Mouse (Mus musculus) kidney, adult 2 months (tissue): Measurements from ENCODE around the gene Cyp4f14. TPM values are rescaled to one million over a fixed set of nuclear protein-coding genes. Genes with fewer than 3 reads are reported as not detected.

Experiments used
- DNase-seq: peaks from one replicate; pipeline ENCODE4 v3.0.0; 2021
- H3K27ac ChIP-seq: fragments of 200-500 bp; 2 replicates; pipeline ENCODE4 v1.5.1; 2012; ENCODE audit warnings: low read depth, low read length, control low read depth, inconsistent platforms; ENCODE audit not compliant: insufficient read depth
- H3K27me3 ChIP-seq: fragments of 200-500 bp; replicated peaks from 2 replicates; pipeline ENCODE4 v1.6.1; 2012; ENCODE audit warnings: mild to moderate bottlenecking, moderate library complexity, low read length, inconsistent platforms; ENCODE audit not compliant: control insufficient read depth, insufficient read depth
- H3K36me3 ChIP-seq: fragments of 200-500 bp; 2 replicates; pipeline ENCODE4 v1.6.1; 2012; ENCODE audit warnings: mild to moderate bottlenecking, moderate library complexity, low read length, inconsistent platforms; ENCODE audit not compliant: control insufficient read depth, insufficient read depth
- H3K4me1 ChIP-seq: fragments of 200-500 bp; 2 replicates; pipeline ENCODE4 v1.6.1; 2011; ENCODE audit warnings: low read length; ENCODE audit not compliant: control insufficient read depth, insufficient read depth
- H3K4me3 ChIP-seq: fragments of 200-500 bp; 2 replicates; pipeline ENCODE4 v1.5.1; 2011; ENCODE audit warnings: mild to moderate bottlenecking, low read depth, low read length, control low read depth; ENCODE audit not compliant: insufficient read depth
- CTCF ChIP-seq: fragments of 200-500 bp; conservative IDR thresholded peaks from 2 replicates; pipeline ENCODE4 v1.5.1; 2011; ENCODE audit warnings: low read depth, mild to moderate bottlenecking, control low read depth, low read length, moderate library complexity, mixed read lengths; ENCODE audit not compliant: insufficient read depth, insufficient read length
- POLR2A ChIP-seq: fragments of 200-500 bp; IDR thresholded peaks from one replicate; pipeline ENCODE4 v1.6.1; 2011; ENCODE audit warnings: low read depth, low read length, control low read depth
- WGBS: fragments of 180-500 bp; shearing (Covaris S2); methylation state at CpG from one replicate; pipeline ENCODE4 v1.1.7; 2018; 5-methylcytosine and 5-hydroxymethylcytosine counted together
- polyA plus RNA-seq: library from polyadenylated mRNA; depleted of rRNA; stranded (reverse); fragments of >200 nt; gene quantifications from 2 replicates; pipeline ENCODE4 v1.2.3, GENCODE M21; 2012

Gene Cyp4f14
- polyA plus RNA-seq, 1 experiment: 4.5 TPM

- H3K27ac ChIP-seq: peak within 1 kb of the TSS; percentile 70
- whole genome bisulfite sequencing: 11% methylated on average over 33 of the region's 33 CpGs
- no peaks in the 10 kb centered on the region for H3K4me1 ChIP-seq
- H3K4me3 ChIP-seq: peak within 1 kb of the TSS; percentile 94
- H3K27me3 ChIP-seq: no peaks in the 10 kb centered on the region
- H3K36me3 ChIP-seq: no peaks in the 10 kb centered on the region
- no peak for TF ChIP-seq POLR2A
- TF ChIP-seq CTCF: 0 out of 2 replicates have a peak, but pooled peaks have one; percentile 14
- peak; percentile 97 for DNase-seq
Observed at GRCm38 (mm10) chr17:32891239-32892180, 25.6 kb downstream of the Cyp4f14 start, which contains the start of gene Zfp870. Gene Zfp870 (minus strand): TSS chr17:32891642.

- TF ChIP-seq CTCF (no peak), POLR2A (no peak)
- Histone ChIP-seq H3K4me1 (no peaks in the 10 kb centered on the region), H3K27me3 (no peaks in the 10 kb centered on the region), H3K27ac (peak overlapping the region; percentile 47; the same call in 1 of the 2 replicates), H3K36me3 (no peaks in the 10 kb centered on the region), H3K4me3 (peak overlapping the region; percentile 94)
- no peak for DNase-seq
- WGBS: 2% methylated on average over 11 of the region's 11 CpGs
Observed at GRCm38 (mm10) chr17:32890852-32891238, 26.3 kb downstream of the Cyp4f14 start.

GRCm38 (mm10) chr17:32889611-32890010, 27.5 kb downstream of the Cyp4f14 start:
- Histone ChIP-seq H3K27me3 (no peaks in the 10 kb centered on the region), H3K27ac (no peak overlapping the region), H3K4me3 (no peak overlapping the region), H3K4me1 (no peaks in the 10 kb centered on the region), H3K36me3 (no peaks in the 10 kb centered on the region; the same call in 1 of the 2 replicates)
- no peak for TF ChIP-seq CTCF
- TF ChIP-seq POLR2A: no peak
- WGBS: 95% methylated on average over 6 of the region's 6 CpGs
- DNase-seq: no peak

GRCm38 (mm10) chr17:32880320-32881218, 36.6 kb downstream of the Cyp4f14 start:
- Histone ChIP-seq H3K36me3 (peaks cover 5% of the 10 kb centered on the region), H3K27me3 (no peaks in the 10 kb centered on the region), H3K4me3 (no peak overlapping the region), H3K27ac (no peak overlapping the region), H3K4me1 (no peaks in the 10 kb centered on the region)
- TF ChIP-seq CTCF (no peak), POLR2A (no peak)
- DNase-seq: no peak
- WGBS: 91% methylated on average over 14 of the region's 14 CpGs

- Histone ChIP-seq H3K27me3 (no peaks in the 10 kb centered on the region), H3K4me1 (no peaks in the 10 kb centered on the region), H3K27ac (no peak overlapping the region), H3K4me3 (no peak overlapping the region), H3K36me3 (peaks cover 5% of the 10 kb centered on the region)
- no peak for DNase-seq
- no peak for TF ChIP-seq CTCF
- no peak for TF ChIP-seq POLR2A
- 93% methylated on average over 11 of the region's 11 CpGs for WGBS
Observed at GRCm38 (mm10) chr17:32878773-32879172, 38.4 kb downstream of the Cyp4f14 start.

GRCm38 (mm10) chr17:32877471-32878171, 39.5 kb downstream of the Cyp4f14 start:
- Histone ChIP-seq H3K4me3 (no peak overlapping the region), H3K36me3 (peaks cover 3% of the 10 kb centered on the region; the same call in 1 of the 2 replicates), H3K4me1 (no peaks in the 10 kb centered on the region), H3K27ac (no peak overlapping the region), H3K27me3 (no peaks in the 10 kb centered on the region)
- 10% methylated on average over 22 of the region's 22 CpGs for WGBS
- no peak for DNase-seq
- TF ChIP-seq POLR2A (no peak), CTCF (no peak)
